Comparison of ENCODE assay signal across 9 mouse cellular contexts in genomic region chr12:73449069-73449468, GRCm38 (mm10).
DNase-seq lines count a peak whose midpoint lies in the region; ATAC-seq and TF ChIP-seq lines count a peak whose summit lies in the region.
"Had no signal": no experiment of that assay in that cellular context is flagged by ENCODE, and none has a peak within 500 bp of the region (broad histone marks: within the 10 kb centered on the region; RNA-seq: fewer than 3 reads in every experiment).

No protein-coding gene starts in this region.

- TF ChIP-seq EP300 in CH12.LX (IDR thresholded peaks at IDR 0.05; ENCODE audit: low read length): no peak
- TF ChIP-seq EP300 in stomach, postnatal 0 days (optimal IDR thresholded peaks at IDR 0.05): no peak

- dilution Hi-C loops in CH12.LX (cut with MboI; ENCODE audit: extremely low pct_ligation_motif_present, extremely low pct_unique_long_range_greater_than_20kb, low sequenced_read_pairs): no loop called here

- H3K79me2 ChIP-seq in CH12.LX (replicated peaks; ENCODE audit: control insufficient read depth, extremely low read depth, insufficient read depth, poor library complexity, severe bottlenecking): no peaks in the 10 kb centered on the region

- TF ChIP-seq RAD21 in CH12.LX (IDR thresholded peaks at IDR 0.05; ENCODE audit: low read depth, low read length): no peak

- H3K4me2 ChIP-seq in CH12.LX (ENCODE audit: insufficient read depth, low read depth, poor library complexity, severe bottlenecking): peak overlapping the region; percentile 63
- H3K4me2 ChIP-seq in heart, embryonic 13.5 days: peak overlapping the region; percentile 39
- no peak overlapping the region for H3K4me2 ChIP-seq in limb, embryonic 12.5 days
- peak overlapping the region; percentile 39 for H3K4me2 ChIP-seq in stomach, postnatal 0 days (replicated peaks; ENCODE audit: low read depth)
- H3K4me2 ChIP-seq: neural tube, embryonic 12.5 days had no signal

- H3K4me3 ChIP-seq in CH12.LX (replicated peaks in 1 of 3; ENCODE audit: low read depth in 2 of 3, low read length in 2 of 3, poor library complexity in 1 of 3): peak overlapping the region in 1 of 3 experiments; percentile 10
- H3K4me3 ChIP-seq in heart, embryonic 13.5 days: no peak overlapping the region
- H3K4me3 ChIP-seq in limb, embryonic 12.5 days (replicated peaks): no peak overlapping the region
- no peak overlapping the region for H3K4me3 ChIP-seq in stomach, postnatal 0 days (ENCODE audit: low read depth, low read length)
- no peak overlapping the region for H3K4me3 ChIP-seq in layer of hippocampus, adult 2 months
- H3K4me3 ChIP-seq: neural tube, embryonic 12.5 days had no signal

- peaks cover 3% of the 10 kb centered on the region for H3K9me3 ChIP-seq in CH12.LX (replicated peaks; ENCODE audit: low read length)
- H3K9me3 ChIP-seq in heart, embryonic 13.5 days: 0 out of 2 replicates have a peak, but pooled peaks cover 4% of the 10 kb centered on the region
- no peaks in the 10 kb centered on the region for H3K9me3 ChIP-seq in limb, embryonic 12.5 days
- H3K9me3 ChIP-seq in stomach, postnatal 0 days (ENCODE audit: control insufficient read depth, low read length): no peaks in the 10 kb centered on the region
- H3K9me3 ChIP-seq: neural tube, embryonic 12.5 days had no signal

- peaks cover 5 to 9% of the 10 kb centered on the region in 2 experiments for H3K4me1 ChIP-seq in CH12.LX (ENCODE audit: control insufficient read depth in 1 of 2, insufficient read depth in 2 of 2)
- peaks cover 20% of the 10 kb centered on the region for H3K4me1 ChIP-seq in heart, embryonic 13.5 days
- H3K4me1 ChIP-seq in limb, embryonic 12.5 days (replicated peaks): peaks cover 58% of the 10 kb centered on the region
- H3K4me1 ChIP-seq in stomach, postnatal 0 days (replicated peaks; ENCODE audit: control insufficient read depth, insufficient read depth): peaks cover 2% of the 10 kb centered on the region; the same call in 1 of the 2 replicates

- TF ChIP-seq POLR2A in CH12.LX (IDR thresholded peaks at IDR 0.05; ENCODE audit: low read depth, low read length): no peak

- no peak for ATAC-seq in heart, embryonic 13.5 days (ENCODE audit: extremely low read depth, insufficient number of reproducible peaks, low FRiP score, low TSS enrichment)
- ATAC-seq in limb, embryonic 12.5 days (ENCODE audit: insufficient number of reproducible peaks, insufficient read depth, low FRiP score, low TSS enrichment, low read depth): peak; percentile 40; the same call in 1 of the 2 replicates
- ATAC-seq in stomach, postnatal 0 days (ENCODE audit: low FRiP score, low TSS enrichment): no peak

- WGBS in heart, embryonic 13.5 days: 52% methylated on average over 9 of the region's 9 CpGs
- 58% methylated on average over 9 of the region's 9 CpGs for WGBS in limb, embryonic 12.5 days
- 32% methylated on average over 9 of the region's 9 CpGs for whole genome bisulfite sequencing in stomach, postnatal 0 days

- no peaks in the 10 kb centered on the region for H3K36me3 ChIP-seq in CH12.LX (replicated peaks in 1 of 2; ENCODE audit: control insufficient read depth in 1 of 2, insufficient read depth in 1 of 2, low read length in 1 of 2)
- no peaks in the 10 kb centered on the region for H3K36me3 ChIP-seq in heart, embryonic 13.5 days
- no peaks in the 10 kb centered on the region for H3K36me3 ChIP-seq in limb, embryonic 12.5 days
- H3K36me3 ChIP-seq in stomach, postnatal 0 days (ENCODE audit: control insufficient read depth, insufficient read depth, low read length): no peaks in the 10 kb centered on the region
- H3K36me3 ChIP-seq: neural tube, embryonic 12.5 days had no signal

- H3K27ac ChIP-seq in CH12.LX (ENCODE audit: insufficient read depth, low read depth): no peak overlapping the region
- no peak overlapping the region for H3K27ac ChIP-seq in heart, embryonic 13.5 days (replicated peaks)
- peak overlapping the region; percentile 66 for H3K27ac ChIP-seq in limb, embryonic 12.5 days
- H3K27ac ChIP-seq in stomach, postnatal 0 days (replicated peaks): peak overlapping the region; percentile 65; the same call in 1 of the 2 replicates
- no peak overlapping the region for H3K27ac ChIP-seq in layer of hippocampus, adult 2 months
- H3K27ac ChIP-seq: neural tube, embryonic 12.5 days had no signal

- no peak for DNase-seq in CH12.LX (ENCODE audit: extremely low read depth)
- DNase-seq in adrenal gland, postnatal 14 days: peak; percentile 67
- peak; percentile 35 for DNase-seq in stomach, postnatal 0 days (ENCODE audit: low spot score)
- no peak for DNase-seq in yolk sac, embryonic 10.5 days (ENCODE audit: low spot score)
- no peak for DNase-seq in layer of hippocampus, adult 9-11 months
- DNase-seq in layer of hippocampus, adult 2 months (ENCODE audit: low spot score in 2 of 2): no peak

- H3K9ac ChIP-seq in CH12.LX (ENCODE audit: insufficient read depth, low read depth): no peak overlapping the region
- H3K9ac ChIP-seq in heart, embryonic 13.5 days: no peak overlapping the region
- no peak overlapping the region for H3K9ac ChIP-seq in limb, embryonic 12.5 days (replicated peaks)
- no peak overlapping the region for H3K9ac ChIP-seq in stomach, postnatal 0 days (ENCODE audit: low read length)
- H3K9ac ChIP-seq: neural tube, embryonic 12.5 days had no signal

- peaks cover 4% of the 10 kb centered on the region for H3K27me3 ChIP-seq in CH12.LX (replicated peaks)
- no peaks in the 10 kb centered on the region for H3K27me3 ChIP-seq in heart, embryonic 13.5 days (replicated peaks)
- H3K27me3 ChIP-seq in limb, embryonic 12.5 days: peaks cover 2% of the 10 kb centered on the region; the same call in 1 of the 2 replicates
- H3K27me3 ChIP-seq in stomach, postnatal 0 days (ENCODE audit: control insufficient read depth, insufficient read depth, low read length): no peaks in the 10 kb centered on the region; the same call in 1 of the 2 replicates
- H3K27me3 ChIP-seq: neural tube, embryonic 12.5 days had no signal

- in situ Hi-C loops in CH12.LX (cut with MboI; ENCODE audit: low pct_ligation_motif_present, low pct_unique_long_range_greater_than_20kb, low sequenced_read_pairs): no loop called here

- no peak for TF ChIP-seq CTCF in CH12.LX (conservative IDR thresholded peaks at IDR 0.05 in 1 of 2, IDR thresholded peaks at IDR 0.05 in 1 of 2; ENCODE audit: low read depth in 2 of 2, low read length in 2 of 2)
- no peak for TF ChIP-seq CTCF in stomach, postnatal 0 days (IDR thresholded peaks at IDR 0.05; ENCODE audit: low read depth)
- no peak for TF ChIP-seq CTCF in layer of hippocampus, adult 2 months (conservative IDR thresholded peaks at IDR 0.05)

TF ChIP-seq in CH12.LX, 34 proteins besides CTCF, POLR2A, EP300 and RAD21:
- TF ChIP-seq ELF1 (IDR thresholded peaks at IDR 0.05; ENCODE audit: low read depth, low read length) (no peak), UBTF (IDR thresholded peaks at IDR 0.05; ENCODE audit: low read depth, low read length) (no peak), JUND (conservative IDR thresholded peaks at IDR 0.05; ENCODE audit: low read depth, low read length) (no peak), MYC (IDR thresholded peaks at IDR 0.05; ENCODE audit: low read depth, low read length) (no peak), JUN (IDR thresholded peaks at IDR 0.05; ENCODE audit: insufficient read depth, low read depth, low read length) (no peak), RCOR1 (conservative IDR thresholded peaks at IDR 0.05; ENCODE audit: low read depth, low read length) (no peak), TCF12 (IDR thresholded peaks at IDR 0.05; ENCODE audit: low read depth, low read length) (no peak), NELFE (IDR thresholded peaks at IDR 0.05; ENCODE audit: low read depth, low read length) (no peak), MXI1 (IDR thresholded peaks at IDR 0.05; ENCODE audit: low read depth, low read length) (no peak), HCFC1 (IDR thresholded peaks at IDR 0.05; ENCODE audit: low read depth, low read length) (no peak), E2F4 (IDR thresholded peaks at IDR 0.05; ENCODE audit: insufficient replicate concordance, low read depth, low read length) (no peak), USF2 (conservative IDR thresholded peaks at IDR 0.05; ENCODE audit: low read depth, low read length) (no peak), PAX5 (IDR thresholded peaks at IDR 0.05; ENCODE audit: low read length) (no peak), POLR2AphosphoS2 (IDR thresholded peaks at IDR 0.05; ENCODE audit: low read depth, low read length) (no peak), NRF1 (IDR thresholded peaks at IDR 0.05; ENCODE audit: low read depth, low read length) (no peak), MAFK (IDR thresholded peaks at IDR 0.05; ENCODE audit: insufficient replicate concordance, low read length) (no peak), SIN3A (IDR thresholded peaks at IDR 0.05; ENCODE audit: low read length) (no peak)

Comparison
In these comparisons a context has a peak if more than half of its experiments do, and no peak if none do; other contexts are left out.
1. DNase-seq: peak in adrenal gland, postnatal 14 days (single experiment) and stomach, postnatal 0 days (single experiment); none in CH12.LX (single experiment), yolk sac, embryonic 10.5 days (single experiment), layer of hippocampus, adult 9-11 months (single experiment) and layer of hippocampus, adult 2 months (0 of 2).
2. H3K27ac ChIP-seq: peak in limb, embryonic 12.5 days (single experiment) and stomach, postnatal 0 days (single experiment); none in CH12.LX (single experiment), heart, embryonic 13.5 days (single experiment) and layer of hippocampus, adult 2 months (single experiment).